In the genomic region with DNA sequence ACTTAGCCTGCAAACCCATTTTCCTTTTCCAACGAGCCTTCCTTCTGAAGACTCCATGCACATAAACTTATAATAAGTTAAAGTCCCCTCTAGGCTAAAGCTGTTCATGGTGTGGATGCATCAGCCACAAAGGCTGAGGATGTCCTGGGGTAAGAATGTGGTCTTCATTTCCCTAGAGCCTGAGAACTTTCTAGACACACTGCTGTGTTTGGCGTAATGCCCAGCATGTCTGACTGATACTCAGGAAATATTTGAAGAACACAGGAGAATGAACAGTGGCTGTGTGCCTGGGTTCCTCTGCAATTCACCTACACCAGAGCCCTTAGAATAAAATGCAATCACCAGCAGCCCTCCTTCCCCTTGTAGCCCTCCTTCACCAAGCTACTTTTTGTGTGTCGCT, we compare ENCODE assay signal across 18 mouse cellular contexts.
A peak's percentile ranks its signal among the peaks of the same experiment; 100 is the strongest.
DNase-seq lines count a peak whose midpoint lies in the region; ATAC-seq lines count a peak whose summit lies in the region.
"Had no signal": no experiment of that assay in that cellular context is flagged by ENCODE, and none has a peak within 500 bp of the region (broad histone marks: within the 10 kb centered on the region; RNA-seq: fewer than 3 reads in every experiment).

No protein-coding gene starts in this region.

- ATAC-seq in hindbrain, embryonic 15.5 days (ENCODE audit: low FRiP score, low read depth) = no peak
- ATAC-seq in hindbrain, embryonic 12.5 days (ENCODE audit: low FRiP score) = no peak
- no peak for ATAC-seq in midbrain, embryonic 14.5 days (ENCODE audit: low FRiP score, low TSS enrichment)
- ATAC-seq: liver, postnatal 0 days; midbrain, embryonic 15.5 days had no signal

- peaks cover 6% of the 10 kb centered on the region for H3K4me1 ChIP-seq in hindbrain, embryonic 15.5 days (replicated peaks)
- H3K4me1 ChIP-seq in hindbrain, embryonic 12.5 days = peaks cover 13% of the 10 kb centered on the region; the same call in 1 of the 2 replicates
- H3K4me1 ChIP-seq in midbrain, embryonic 14.5 days (ENCODE audit: control insufficient read depth, insufficient read depth, low read length) = no peaks in the 10 kb centered on the region
- peaks cover 7% of the 10 kb centered on the region for H3K4me1 ChIP-seq in midbrain, embryonic 10.5 days
- H3K4me1 ChIP-seq: heart, embryonic 10.5 days; limb, embryonic 13.5 days; midbrain, embryonic 15.5 days had no signal

- 59% methylated on average over 3 of the region's 3 CpGs for WGBS in hindbrain, embryonic 15.5 days
- 76% methylated on average over 3 of the region's 3 CpGs for WGBS in hindbrain, embryonic 12.5 days
- WGBS in midbrain, embryonic 14.5 days = 83% methylated on average over 3 of the region's 3 CpGs
- 93% methylated on average over 3 of the region's 3 CpGs for WGBS in midbrain, embryonic 10.5 days

- no peak overlapping the region for H3K4me2 ChIP-seq in hindbrain, embryonic 15.5 days
- H3K4me2 ChIP-seq in hindbrain, embryonic 12.5 days (replicated peaks) = no peak overlapping the region
- no peak overlapping the region for H3K4me2 ChIP-seq in midbrain, embryonic 14.5 days (ENCODE audit: low read length)
- H3K4me2 ChIP-seq: limb, embryonic 13.5 days; midbrain, embryonic 15.5 days had no signal

- H3K4me3 ChIP-seq in hindbrain, embryonic 15.5 days = no peak overlapping the region
- H3K4me3 ChIP-seq in hindbrain, embryonic 12.5 days = no peak overlapping the region
- H3K4me3 ChIP-seq in midbrain, embryonic 14.5 days (replicated peaks; ENCODE audit: low read depth, low read length) = no peak overlapping the region
- H3K4me3 ChIP-seq in midbrain, embryonic 10.5 days = no peak overlapping the region
- H3K4me3 ChIP-seq: heart, embryonic 10.5 days; limb, embryonic 13.5 days; midbrain, embryonic 15.5 days had no signal

- no peaks in the 10 kb centered on the region for H3K27me3 ChIP-seq in hindbrain, embryonic 15.5 days
- H3K27me3 ChIP-seq in hindbrain, embryonic 12.5 days = no peaks in the 10 kb centered on the region
- no peaks in the 10 kb centered on the region for H3K27me3 ChIP-seq in midbrain, embryonic 14.5 days (ENCODE audit: control insufficient read depth, insufficient read depth, low read length)
- H3K27me3 ChIP-seq in midbrain, embryonic 10.5 days (ENCODE audit: low read depth, poor library complexity, severe bottlenecking) = no peaks in the 10 kb centered on the region
- H3K27me3 ChIP-seq: limb, embryonic 13.5 days; midbrain, embryonic 15.5 days had no signal

- H3K36me3 ChIP-seq in hindbrain, embryonic 15.5 days = no peaks in the 10 kb centered on the region
- no peaks in the 10 kb centered on the region for H3K36me3 ChIP-seq in hindbrain, embryonic 12.5 days
- no peaks in the 10 kb centered on the region for H3K36me3 ChIP-seq in midbrain, embryonic 14.5 days (ENCODE audit: control insufficient read depth, insufficient read depth, low read length)
- no peaks in the 10 kb centered on the region for H3K36me3 ChIP-seq in midbrain, embryonic 10.5 days
- H3K36me3 ChIP-seq: heart, embryonic 10.5 days; limb, embryonic 13.5 days; midbrain, embryonic 15.5 days had no signal

- H3K9ac ChIP-seq in hindbrain, embryonic 15.5 days = no peak overlapping the region
- no peak overlapping the region for H3K9ac ChIP-seq in hindbrain, embryonic 12.5 days
- H3K9ac ChIP-seq in midbrain, embryonic 14.5 days (replicated peaks; ENCODE audit: low read length) = no peak overlapping the region
- H3K9ac ChIP-seq: limb, embryonic 13.5 days; liver, postnatal 0 days; midbrain, embryonic 15.5 days had no signal

- H3K27ac ChIP-seq in hindbrain, embryonic 15.5 days (replicated peaks) = peak overlapping the region; percentile 0; the same call in 1 of the 2 replicates
- no peak overlapping the region for H3K27ac ChIP-seq in hindbrain, embryonic 12.5 days
- H3K27ac ChIP-seq in midbrain, embryonic 14.5 days (replicated peaks; ENCODE audit: low read depth, low read length) = no peak overlapping the region
- no peak overlapping the region for H3K27ac ChIP-seq in midbrain, embryonic 10.5 days (replicated peaks)
- H3K27ac ChIP-seq: heart, embryonic 10.5 days; limb, embryonic 13.5 days; macrophage; midbrain, embryonic 15.5 days had no signal

- H3K9me3 ChIP-seq in hindbrain, embryonic 15.5 days = no peaks in the 10 kb centered on the region
- H3K9me3 ChIP-seq in hindbrain, embryonic 12.5 days (replicated peaks) = peaks cover 3% of the 10 kb centered on the region; the same call in 1 of the 2 replicates
- no peaks in the 10 kb centered on the region for H3K9me3 ChIP-seq in midbrain, embryonic 14.5 days (ENCODE audit: control insufficient read depth, low read length)
- H3K9me3 ChIP-seq in midbrain, embryonic 10.5 days (replicated peaks) = 0 out of 2 replicates have a peak, but pooled peaks cover 3% of the 10 kb centered on the region
- H3K9me3 ChIP-seq: heart, embryonic 10.5 days; limb, embryonic 13.5 days; midbrain, embryonic 15.5 days had no signal

- peak; percentile 10 to 14 for DNase-seq in adrenal gland, postnatal 36 days
- no peak for DNase-seq in adrenal gland, adult 18-20 months (ENCODE audit: low spot score in 2 of 2)
- peak; percentile 25 for DNase-seq in midbrain, embryonic 14.5 days
- no peak for DNase-seq in midbrain, embryonic 10.5 days (ENCODE audit: low spot score)
- DNase-seq in kidney, postnatal 36 days = peak; percentile 20 to 54
- DNase-seq in spleen, adult 18-20 months = no peak
- DNase-seq: adrenal gland, adult 2 months; cerebellum, adult 8-10 months; embryo, embryonic 11 days; gastrocnemius, postnatal 14 days; liver, postnatal 0 days; right cerebral cortex, postnatal 14 days had no signal

Comparison
In these comparisons a context has a peak if more than half of its experiments do, and no peak if none do; other contexts are left out.
1. DNase-seq: peak in adrenal gland, postnatal 36 days (2 of 2), midbrain, embryonic 14.5 days (single experiment) and kidney, postnatal 36 days (2 of 2); none in adrenal gland, adult 18-20 months (0 of 2), midbrain, embryonic 10.5 days (single experiment) and spleen, adult 18-20 months (0 of 2).